Mouse (Mus musculus) bone marrow macrophage, adult 2 months (primary cell): Measurements from ENCODE around the gene Grip1.

Source experiments
- CTCF ChIP-seq: IDR thresholded peaks from 2 replicates; pipeline ENCODE4 v1.5.1; 2012; ENCODE audit warnings: low read depth, mild to moderate bottlenecking, low read length, moderate library complexity
- POLR2A ChIP-seq: IDR thresholded peaks from 2 replicates; pipeline ENCODE4 v1.6.1; 2012; ENCODE audit warnings: mild to moderate bottlenecking, low read depth, low read length, borderline replicate concordance

GRCm38 (mm10) chr10:119980032-119980431 lies 526.4 kb downstream of the Grip1 start:
- TF ChIP-seq POLR2A (no peak), CTCF (no peak)
